Mouse (Mus musculus): ENCODE measurements around the gene Rilpl1. TPM values are rescaled to one million over a fixed set of nuclear protein-coding genes. Genes with fewer than 3 reads are reported as not detected.

Gene Rilpl1
- polyA plus RNA-seq, 1 experiment = 6.2 TPM

DNA sequence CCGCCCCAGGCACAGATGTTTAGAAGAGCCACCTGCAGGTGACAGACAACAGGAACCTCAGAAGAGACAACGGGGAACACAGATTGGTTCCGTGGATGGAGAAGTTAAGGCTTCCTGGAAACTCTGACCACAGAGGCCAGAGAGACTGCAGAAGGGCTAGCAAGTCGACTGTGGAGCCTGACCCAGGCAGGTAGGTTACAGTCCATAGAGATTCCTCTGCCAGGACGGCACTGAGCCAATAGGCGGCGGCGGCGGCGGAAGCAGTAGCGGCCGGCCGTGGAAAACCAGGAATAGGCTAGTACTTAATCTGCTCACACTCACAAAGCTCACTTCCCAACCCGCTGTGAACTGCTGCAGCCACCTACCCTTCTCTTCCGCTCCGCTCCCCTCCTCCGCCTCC is 5.6 kb upstream of the Rilpl1 start:
- H3K27ac ChIP-seq (ENCODE audit: control insufficient read depth, insufficient read depth, low read depth, low read length, poor library complexity) = no peak overlapping the region
- WGBS = 11% methylated on average over 17 of the region's 17 CpGs
- TF ChIP-seq CTCF (IDR thresholded peaks at IDR 0.05; ENCODE audit: control insufficient read depth, insufficient read depth, low read length) (no peak), POLR2A (IDR thresholded peaks at IDR 0.05; ENCODE audit: borderline replicate concordance, control insufficient read depth, low read depth, low read length) (no peak)
- no peaks in the 10 kb centered on the region; the same call in 1 of the 2 replicates for H3K4me1 ChIP-seq (ENCODE audit: control insufficient read depth, insufficient read depth, low read length)
- no peak overlapping the region for H3K4me3 ChIP-seq (replicated peaks; ENCODE audit: control insufficient read depth, low read depth, low read length)

DNA sequence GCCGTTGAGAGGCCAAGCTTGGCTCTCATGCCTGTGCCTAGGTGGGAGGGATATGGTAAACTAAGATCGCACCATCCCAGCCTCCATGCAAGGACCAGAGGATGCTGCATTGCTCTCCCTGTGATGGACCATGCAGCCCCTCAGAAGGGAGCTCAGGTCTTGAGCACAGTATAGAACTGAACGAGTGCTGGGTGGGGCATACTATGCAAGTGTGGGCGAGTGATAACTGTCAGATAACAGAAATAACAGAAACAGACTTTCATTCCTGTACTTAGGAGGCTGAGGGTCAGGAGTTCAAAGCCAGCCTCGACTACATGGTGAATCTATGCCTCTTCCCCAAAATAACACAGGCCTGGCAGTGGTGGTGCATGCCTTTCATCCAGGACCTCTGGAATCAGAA is 3.8 kb upstream of the Rilpl1 start:
- WGBS = 60% methylated on average over 5 of the region's 5 CpGs
- Histone ChIP-seq H3K4me1 (ENCODE audit: control insufficient read depth, insufficient read depth, low read length) (no peaks in the 10 kb centered on the region), H3K4me3 (replicated peaks; ENCODE audit: control insufficient read depth, low read depth, low read length) (no peak overlapping the region), H3K27ac (ENCODE audit: control insufficient read depth, insufficient read depth, low read depth, low read length, poor library complexity) (no peak overlapping the region)
- TF ChIP-seq CTCF (IDR thresholded peaks at IDR 0.05; ENCODE audit: control insufficient read depth, insufficient read depth, low read length) = no peak
- TF ChIP-seq POLR2A (IDR thresholded peaks at IDR 0.05; ENCODE audit: borderline replicate concordance, control insufficient read depth, low read depth, low read length) = no peak

GRCm38 (mm10) chr5:124532451-124532850 is 1.3 kb upstream of the Rilpl1 start:
- Histone ChIP-seq H3K27ac (ENCODE audit: control insufficient read depth, insufficient read depth, low read depth, low read length, poor library complexity) (no peak overlapping the region), H3K4me1 (ENCODE audit: control insufficient read depth, insufficient read depth, low read length) (no peaks in the 10 kb centered on the region), H3K4me3 (replicated peaks; ENCODE audit: control insufficient read depth, low read depth, low read length) (no peak overlapping the region)
- 25% methylated on average over 7 of the region's 7 CpGs for WGBS
- TF ChIP-seq POLR2A (IDR thresholded peaks at IDR 0.05; ENCODE audit: borderline replicate concordance, control insufficient read depth, low read depth, low read length) = no peak

GRCm38 (mm10) chr5:124531583-124531930 is 366 bp upstream of the Rilpl1 start:
- Histone ChIP-seq H3K4me3 (replicated peaks; ENCODE audit: control insufficient read depth, low read depth, low read length) (no peak overlapping the region), H3K4me1 (ENCODE audit: control insufficient read depth, insufficient read depth, low read length) (no peaks in the 10 kb centered on the region), H3K27ac (ENCODE audit: control insufficient read depth, insufficient read depth, low read depth, low read length, poor library complexity) (no peak overlapping the region)
- 18% methylated on average over 14 of the region's 14 CpGs for WGBS
- TF ChIP-seq POLR2A (IDR thresholded peaks at IDR 0.05; ENCODE audit: borderline replicate concordance, control insufficient read depth, low read depth, low read length) (no peak), CTCF (IDR thresholded peaks at IDR 0.05; ENCODE audit: control insufficient read depth, insufficient read depth, low read length) (no peak)

- no peaks in the 10 kb centered on the region for H3K4me1 ChIP-seq (ENCODE audit: control insufficient read depth, insufficient read depth, low read length)
- no peak overlapping the region for H3K27ac ChIP-seq (ENCODE audit: control insufficient read depth, insufficient read depth, low read depth, low read length, poor library complexity)
- H3K4me3 ChIP-seq (replicated peaks; ENCODE audit: control insufficient read depth, low read depth, low read length) = no peak overlapping the region
- 15% methylated on average over 8 of the region's 8 CpGs for WGBS
- TF ChIP-seq POLR2A (IDR thresholded peaks at IDR 0.05; ENCODE audit: borderline replicate concordance, control insufficient read depth, low read depth, low read length) (no peak), CTCF (IDR thresholded peaks at IDR 0.05; ENCODE audit: control insufficient read depth, insufficient read depth, low read length) (no peak)
These were observed 1.5 kb downstream of the Rilpl1 start for GRCm38 (mm10) chr5:124529697-124530096.

GRCm38 (mm10) chr5:124529191-124529651 is 2.0 kb downstream of the Rilpl1 start:
- no peak overlapping the region for H3K27ac ChIP-seq (ENCODE audit: control insufficient read depth, insufficient read depth, low read depth, low read length, poor library complexity)
- no peaks in the 10 kb centered on the region for H3K4me1 ChIP-seq (ENCODE audit: control insufficient read depth, insufficient read depth, low read length)
- TF ChIP-seq POLR2A (IDR thresholded peaks at IDR 0.05; ENCODE audit: borderline replicate concordance, control insufficient read depth, low read depth, low read length) (no peak), CTCF (IDR thresholded peaks at IDR 0.05; ENCODE audit: control insufficient read depth, insufficient read depth, low read length) (no peak)
- no peak overlapping the region for H3K4me3 ChIP-seq (replicated peaks; ENCODE audit: control insufficient read depth, low read depth, low read length)
- WGBS = 59% methylated on average over 8 of the region's 8 CpGs

DNA sequence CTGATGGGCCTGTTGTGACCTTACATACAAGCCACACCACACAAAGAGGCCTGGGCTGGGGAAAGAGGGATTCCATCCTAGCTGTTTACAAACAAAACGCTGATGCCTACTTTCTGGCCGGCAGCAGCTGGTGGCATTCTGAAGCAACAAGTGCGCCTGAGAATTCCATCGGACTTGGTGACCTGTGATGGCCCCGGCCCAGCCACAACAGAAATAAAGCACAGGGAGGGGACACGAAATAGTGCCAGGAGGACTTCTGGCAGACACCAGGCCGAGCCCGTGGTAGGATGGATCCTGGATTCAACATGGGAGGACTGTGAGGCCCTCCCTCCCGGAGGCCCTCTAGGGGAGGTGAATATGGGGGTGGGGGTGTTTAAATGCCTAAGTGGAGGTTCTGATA is 2.4 kb downstream of the Rilpl1 start:
- H3K4me1 ChIP-seq (ENCODE audit: control insufficient read depth, insufficient read depth, low read length) = no peaks in the 10 kb centered on the region
- H3K4me3 ChIP-seq (replicated peaks; ENCODE audit: control insufficient read depth, low read depth, low read length) = no peak overlapping the region
- H3K27ac ChIP-seq (ENCODE audit: control insufficient read depth, insufficient read depth, low read depth, low read length, poor library complexity) = no peak overlapping the region
- TF ChIP-seq POLR2A (IDR thresholded peaks at IDR 0.05; ENCODE audit: borderline replicate concordance, control insufficient read depth, low read depth, low read length) (no peak), CTCF (IDR thresholded peaks at IDR 0.05; ENCODE audit: control insufficient read depth, insufficient read depth, low read length) (no peak)
- 85% methylated on average over 9 of the region's 9 CpGs for WGBS

DNA sequence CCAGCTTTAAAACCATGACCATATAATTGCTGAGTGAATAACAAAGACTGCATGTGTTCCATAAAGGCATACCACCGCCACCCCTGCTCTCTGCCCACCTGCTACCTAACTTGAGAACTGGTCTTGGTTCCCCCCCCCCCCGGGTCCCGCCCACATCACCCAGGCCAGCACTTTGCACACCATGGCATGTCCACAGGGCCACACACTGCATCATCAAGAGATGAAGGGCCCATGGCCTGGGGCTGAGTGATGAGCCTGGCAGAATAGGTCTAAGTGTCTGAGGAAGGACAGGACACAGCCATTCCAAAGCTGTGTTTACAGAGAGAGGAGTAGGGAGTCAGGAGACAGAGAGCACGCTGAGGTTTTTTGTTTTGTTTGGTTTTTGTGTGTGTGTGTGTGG is 2.8 kb downstream of the Rilpl1 start:
- WGBS = 77% methylated on average over 4 of the region's 4 CpGs
- Histone ChIP-seq H3K27ac (ENCODE audit: control insufficient read depth, insufficient read depth, low read depth, low read length, poor library complexity) (no peak overlapping the region), H3K4me1 (ENCODE audit: control insufficient read depth, insufficient read depth, low read length) (no peaks in the 10 kb centered on the region), H3K4me3 (replicated peaks; ENCODE audit: control insufficient read depth, low read depth, low read length) (no peak overlapping the region)
- TF ChIP-seq CTCF (IDR thresholded peaks at IDR 0.05; ENCODE audit: control insufficient read depth, insufficient read depth, low read length) (no peak), POLR2A (IDR thresholded peaks at IDR 0.05; ENCODE audit: borderline replicate concordance, control insufficient read depth, low read depth, low read length) (no peak)

- TF ChIP-seq POLR2A (IDR thresholded peaks at IDR 0.05; ENCODE audit: borderline replicate concordance, control insufficient read depth, low read depth, low read length) (no peak), CTCF (IDR thresholded peaks at IDR 0.05; ENCODE audit: control insufficient read depth, insufficient read depth, low read length) (no peak)
- WGBS = 26% methylated on average over 5 of the region's 5 CpGs
These were observed 6.2 kb downstream of the Rilpl1 start for GRCm38 (mm10) chr5:124524943-124525342.

More at GRCm38 (mm10) chr5:124524943-124525342, 6.2 kb downstream of the Rilpl1 start:
- no peak overlapping the region for H3K27ac ChIP-seq (ENCODE audit: control insufficient read depth, insufficient read depth, low read depth, low read length, poor library complexity)
- H3K4me3 ChIP-seq (replicated peaks; ENCODE audit: control insufficient read depth, low read depth, low read length) = no peak overlapping the region
- no peaks in the 10 kb centered on the region for H3K4me1 ChIP-seq (ENCODE audit: control insufficient read depth, insufficient read depth, low read length)
